Mouse (Mus musculus) heart, embryonic 11.5 days (tissue): ENCODE data around the gene Pkib. TPM values are rescaled to one million over a fixed set of nuclear protein-coding genes. Genes with fewer than 3 reads are reported as not detected.
A peak's percentile ranks its signal among the peaks of the same experiment; 100 is the strongest.

Source experiments
- ATAC-seq: fragments of 200-750 bp; cut with Nextera tagmentation; replicated peaks from 2 replicates; pipeline ENCODE4 v1.8.0; 2017; ENCODE audit warnings: moderate library complexity; ENCODE audit not compliant: insufficient number of reproducible peaks, low FRiP score, low TSS enrichment
- H3K27ac ChIP-seq: fragments of 300-500 bp; sonication (generic); 2 replicates; pipeline ENCODE4 v1.5.1; 2014; ENCODE audit warnings: mild to moderate bottlenecking, low read depth, low read length
- H3K27me3 ChIP-seq: fragments of 300-500 bp; sonication (generic); 2 replicates; pipeline ENCODE4 v1.6.1; 2014; ENCODE audit warnings: mild to moderate bottlenecking, low read length, mixed read lengths; ENCODE audit not compliant: control insufficient read depth, insufficient read depth
- H3K36me3 ChIP-seq: fragments of 300-500 bp; sonication (generic); 2 replicates; pipeline ENCODE4 v1.6.1; 2014; ENCODE audit warnings: mild to moderate bottlenecking, low read length, moderate library complexity, mixed read lengths; ENCODE audit not compliant: control insufficient read depth, insufficient read depth
- H3K4me1 ChIP-seq: fragments of 300-500 bp; sonication (generic); 2 replicates; pipeline ENCODE4 v1.6.1; 2014; ENCODE audit warnings: low read length; ENCODE audit not compliant: control insufficient read depth, insufficient read depth
- H3K4me2 ChIP-seq: fragments of 300-500 bp; sonication (generic); 2 replicates; pipeline ENCODE4 v1.6.1; 2014; ENCODE audit warnings: mild to moderate bottlenecking, moderate library complexity
- H3K4me3 ChIP-seq: fragments of 300-500 bp; sonication (generic); 2 replicates; pipeline ENCODE4 v1.5.1; 2014; ENCODE audit warnings: low read depth, low read length
- H3K9ac ChIP-seq: fragments of 300-500 bp; sonication (generic); 2 replicates; pipeline ENCODE4 v1.6.1; 2014; ENCODE audit warnings: mild to moderate bottlenecking, low read depth, low read length, moderate library complexity
- H3K9me3 ChIP-seq: fragments of 300-500 bp; sonication (generic); replicated peaks from 2 replicates; pipeline ENCODE4 v1.6.1; 2016; ENCODE audit warnings: low read length; ENCODE audit not compliant: control insufficient read depth
- WGBS: fragments of 180-500 bp; shearing (Covaris S2); extraction: QIAGEN DNeasy Blood & Tissue Kit; methylation state at CpG from one replicate; pipeline ENCODE4 v1.1.7; 2014; ENCODE audit not compliant: insufficient replicate concordance; 5-methylcytosine and 5-hydroxymethylcytosine counted together
- polyA plus RNA-seq: library from polyadenylated mRNA; unstranded; fragments of >200 nt; fragmentation: Nextera tagmentation; extraction: Ambion mirVana; gene quantifications from 2 replicates; pipeline ENCODE4 v1.2.1, GENCODE M21; 2014

Pkib gene
- polyA plus RNA-seq, 1 experiment from 2014 or later: 1.8 TPM

DNA sequence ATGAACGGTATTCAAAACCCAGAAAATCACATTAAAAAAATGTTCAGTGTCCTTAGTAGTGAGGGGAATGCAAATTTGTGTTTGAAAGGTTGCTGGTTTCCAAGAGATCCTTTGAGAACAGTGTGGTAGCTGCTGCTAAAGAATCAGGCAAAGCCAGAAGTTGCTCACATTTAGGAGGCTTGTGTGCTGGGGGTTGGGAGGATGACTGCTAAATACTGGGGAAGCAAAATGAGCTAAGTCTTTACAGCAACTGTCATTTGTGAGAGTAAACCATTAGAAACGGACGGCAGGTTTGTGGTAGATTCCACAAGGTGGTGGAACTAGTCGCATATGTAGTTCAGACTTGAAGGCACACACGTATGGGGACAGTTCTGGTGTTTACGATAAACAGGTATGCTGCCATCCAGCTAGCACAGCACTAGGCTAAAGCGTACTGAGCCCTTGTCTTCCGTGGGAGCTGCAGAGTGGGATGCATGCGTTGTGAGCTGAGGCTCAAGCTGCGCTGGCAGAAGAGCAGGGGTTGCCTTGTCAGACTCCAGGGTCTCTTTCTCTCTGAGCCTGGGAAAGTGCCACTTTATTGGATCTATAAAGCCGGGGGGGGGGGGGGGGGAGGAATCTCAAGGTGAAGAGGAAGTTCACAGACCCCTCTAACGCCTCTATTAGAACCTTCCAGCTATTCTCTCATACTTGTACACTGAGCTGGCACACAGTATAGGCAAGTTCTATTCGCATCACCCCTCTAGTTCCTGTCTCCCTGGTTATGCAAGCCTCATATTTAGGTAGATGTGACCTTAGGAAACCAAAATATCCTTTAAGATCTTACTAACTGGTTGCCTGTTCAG lies 151.7 kb downstream of the Pkib start:
- Histone ChIP-seq H3K4me3 (no peak overlapping the region), H3K9ac (no peak overlapping the region), H3K27me3 (no peaks in the 10 kb centered on the region), H3K27ac (no peak overlapping the region), H3K4me2 (no peak overlapping the region), H3K9me3 (no peaks in the 10 kb centered on the region), H3K36me3 (no peaks in the 10 kb centered on the region), H3K4me1 (peaks cover 3% of the 10 kb centered on the region; the same call in 1 of the 2 replicates)
- 51% methylated on average over 12 of the region's 13 CpGs for WGBS
- ATAC-seq: no peak

DNA sequence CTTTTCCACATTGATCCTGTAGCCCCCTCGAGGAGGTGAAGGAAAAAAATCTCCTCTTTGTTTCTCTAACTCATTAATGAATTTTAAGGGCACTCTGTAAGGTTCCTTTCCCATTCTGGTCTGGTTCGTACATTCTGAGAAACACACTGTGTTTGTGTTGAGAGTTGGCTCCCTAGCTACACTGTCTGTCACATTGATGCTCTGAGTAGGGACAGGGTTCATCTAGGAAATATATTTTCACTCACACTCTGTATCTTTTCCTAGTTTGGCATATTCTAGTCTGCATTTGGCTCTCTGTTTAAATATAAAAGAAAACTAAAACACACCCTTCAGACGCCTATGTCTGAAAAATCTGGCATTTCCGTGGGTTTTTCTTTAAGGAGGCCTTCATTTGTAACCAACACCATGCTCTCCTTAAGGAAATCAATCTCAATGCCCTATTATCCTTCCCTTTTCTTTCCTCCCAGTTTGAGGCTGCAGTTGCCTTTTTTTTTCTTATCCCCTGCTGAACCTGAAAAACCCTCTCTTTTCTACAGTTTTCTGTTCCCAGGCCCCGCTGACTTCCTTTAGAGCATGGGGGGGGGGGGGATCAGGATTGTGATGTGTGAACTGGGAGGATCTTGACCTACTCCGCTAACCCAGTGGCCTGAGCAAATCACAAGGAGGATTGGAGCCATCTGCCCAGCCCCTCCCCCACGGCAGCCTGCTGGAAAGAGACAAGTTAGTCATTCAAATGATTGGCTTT lies 152.5 kb downstream of the Pkib start:
- no peaks in the 10 kb centered on the region for H3K9me3 ChIP-seq
- peak overlapping the region; percentile 35 for H3K4me2 ChIP-seq
- no peak overlapping the region for H3K4me3 ChIP-seq
- H3K27me3 ChIP-seq: no peaks in the 10 kb centered on the region
- ATAC-seq: no peak
- no peak overlapping the region for H3K27ac ChIP-seq
- H3K36me3 ChIP-seq: no peaks in the 10 kb centered on the region
- WGBS: 22% methylated on average over 7 of the region's 7 CpGs
- H3K9ac ChIP-seq: no peak overlapping the region
- H3K4me1 ChIP-seq: peaks cover 3% of the 10 kb centered on the region; the same call in 1 of the 2 replicates

DNA sequence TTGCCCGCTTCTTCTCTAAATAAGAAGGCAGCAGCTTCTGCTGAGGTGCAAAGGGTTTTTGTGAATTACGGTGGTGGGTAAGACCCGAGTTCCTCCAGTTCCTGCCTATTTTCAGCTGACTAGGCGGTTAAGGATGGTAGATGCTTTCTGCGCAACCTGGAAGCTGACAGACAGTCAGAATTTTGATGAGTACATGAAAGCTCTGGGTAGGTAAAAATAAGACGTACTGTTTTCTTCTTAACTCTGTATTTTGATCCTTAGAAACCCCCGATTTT lies 153.0 kb downstream of the Pkib start, which contains the start of gene Fabp7:
Gene Fabp7, plus strand, starts transcription at position 6 of the 275 bp plus-strand sequence.
- no peak within 1 kb of the TSS for H3K9ac ChIP-seq
- H3K27me3 ChIP-seq: no peaks in the 10 kb centered on the region
- H3K4me3 ChIP-seq: no peak within 1 kb of the TSS
- peaks cover 3% of the 10 kb centered on the region; the same call in 1 of the 2 replicates for H3K4me1 ChIP-seq
- ATAC-seq: no peak
- H3K27ac ChIP-seq: no peak within 1 kb of the TSS
- no peaks in the 10 kb centered on the region for H3K9me3 ChIP-seq
- no peaks in the 10 kb centered on the region for H3K36me3 ChIP-seq
- WGBS: 28% methylated on average over 7 of the region's 7 CpGs
- peak within 1 kb of the TSS; percentile 35 for H3K4me2 ChIP-seq

DNA sequence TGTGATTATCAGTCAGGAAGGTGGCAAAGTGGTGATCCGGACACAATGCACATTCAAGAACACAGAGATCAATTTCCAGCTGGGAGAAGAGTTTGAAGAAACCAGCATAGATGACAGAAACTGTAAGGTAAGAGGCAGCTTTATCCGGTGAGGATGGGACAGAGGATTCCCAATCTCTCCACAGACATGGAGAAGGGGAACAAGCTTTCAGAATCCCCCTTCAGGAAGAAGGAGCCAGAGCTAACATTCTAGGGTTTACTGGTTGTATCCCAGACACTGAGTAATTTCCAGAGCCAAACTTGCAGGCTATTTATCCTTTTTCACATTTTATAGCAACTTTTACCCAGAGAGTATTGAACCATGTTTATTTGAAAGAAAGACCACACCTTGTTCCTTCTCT lies 153.8 kb downstream of the Pkib start:
- Histone ChIP-seq H3K27ac (no peak overlapping the region), H3K9ac (no peak overlapping the region), H3K27me3 (no peaks in the 10 kb centered on the region), H3K4me3 (no peak overlapping the region), H3K36me3 (no peaks in the 10 kb centered on the region), H3K4me1 (peaks cover 3% of the 10 kb centered on the region; the same call in 1 of the 2 replicates), H3K4me2 (no peak overlapping the region), H3K9me3 (no peaks in the 10 kb centered on the region)
- ATAC-seq: no peak
- WGBS: 59% methylated on average over 2 of the region's 2 CpGs

Other genes with a start within 250 kb of the Pkib start
- gene Hsf2, start 145.6 kb upstream of the Pkib start, polyA plus RNA-seq: 27.5 TPM in 2 replicates
- gene Serinc1, start 99.5 kb upstream of the Pkib start, polyA plus RNA-seq: 165 and 189 TPM in 2 replicates
- gene Fabp7, start 152.9 kb downstream of the Pkib start, polyA plus RNA-seq: 2.4 and 3.9 TPM in 2 replicates
- gene Smpdl3a, start 162.4 kb downstream of the Pkib start, polyA plus RNA-seq: 18.5 and 19.4 TPM in 2 replicates